Comparison of ENCODE assay signal across 14 mouse cellular contexts in genomic region chr8:88225358-88225757, GRCm38 (mm10). TPM values are rescaled to one million over a fixed set of nuclear protein-coding genes. Genes with fewer than 3 reads are reported as not detected.
DNase-seq lines count a peak whose midpoint lies in the region; ATAC-seq and TF ChIP-seq lines count a peak whose summit lies in the region.
"Had no signal": no experiment of that assay in that cellular context is flagged by ENCODE, and none has a peak within 500 bp of the region (broad histone marks: within the 10 kb centered on the region; RNA-seq: fewer than 3 reads in every experiment).

No protein-coding gene starts in this region.

- H3K9me3 ChIP-seq in embryonic facial prominence, embryonic 11.5 days (replicated peaks; ENCODE audit: control insufficient read depth, low read length), result no peaks in the 10 kb centered on the region
- no peaks in the 10 kb centered on the region for H3K9me3 ChIP-seq in hindbrain, embryonic 13.5 days
- no peaks in the 10 kb centered on the region for H3K9me3 ChIP-seq in midbrain, postnatal 0 days (ENCODE audit: low read length)

- TF ChIP-seq CTCF in midbrain, postnatal 0 days (IDR thresholded peaks at IDR 0.05), result no peak

- intact Hi-C loops in heart, postnatal 10 days (cut with DNase I), result no loop called here

- H3K27ac ChIP-seq in embryonic facial prominence, embryonic 11.5 days (replicated peaks; ENCODE audit: low read depth, low read length), result no peak overlapping the region
- H3K27ac ChIP-seq in hindbrain, embryonic 13.5 days, result peak overlapping the region; percentile 77
- no peak overlapping the region; the same call in 1 of the 2 replicates for H3K27ac ChIP-seq in midbrain, postnatal 0 days (ENCODE audit: low read depth, low read length)
- H3K27ac ChIP-seq: kidney, postnatal 0 days had no signal

- H3K4me3 ChIP-seq in embryonic facial prominence, embryonic 11.5 days (ENCODE audit: low read depth, low read length), result no peak overlapping the region
- H3K4me3 ChIP-seq in hindbrain, embryonic 13.5 days, result no peak overlapping the region
- H3K4me3 ChIP-seq in midbrain, postnatal 0 days (ENCODE audit: low read depth, low read length), result no peak overlapping the region

- peak; percentile 63 for DNase-seq in brain, adult 2 months (ENCODE audit: low read depth, low spot score)
- no peak for DNase-seq in embryonic facial prominence, embryonic 11.5 days (ENCODE audit: low spot score)
- DNase-seq in midbrain, postnatal 0 days (ENCODE audit: low spot score), result peak; percentile 21
- DNase-seq in yolk sac, embryonic 10.5 days (ENCODE audit: low spot score), result no peak
- DNase-seq in layer of hippocampus, adult 11-12 months (ENCODE audit: low spot score), result no peak
- no peak for DNase-seq in heart, postnatal 10 days
- no peak for DNase-seq in urinary bladder, adult 18-20 months (ENCODE audit: low spot score in 2 of 2)
- DNase-seq: gastrocnemius, postnatal 36 days; heart, postnatal 36 days; lung, embryonic 14.5 days; right cerebral cortex, postnatal 4 days had no signal

- H3K9ac ChIP-seq in embryonic facial prominence, embryonic 11.5 days (replicated peaks; ENCODE audit: low read length), result no peak overlapping the region
- peak overlapping the region; percentile 43; the same call in 1 of the 2 replicates for H3K9ac ChIP-seq in hindbrain, embryonic 13.5 days
- no peak overlapping the region for H3K9ac ChIP-seq in midbrain, postnatal 0 days (replicated peaks; ENCODE audit: low read length, poor library complexity, severe bottlenecking)
- H3K9ac ChIP-seq: lung, embryonic 14.5 days had no signal

- WGBS in embryonic facial prominence, embryonic 11.5 days, result 39% methylated on average over 5 of the region's 5 CpGs
- WGBS in hindbrain, embryonic 13.5 days, result 14% methylated on average over 5 of the region's 5 CpGs
- WGBS in midbrain, postnatal 0 days, result 29% methylated on average over 5 of the region's 5 CpGs

- no peak overlapping the region for H3K4me2 ChIP-seq in embryonic facial prominence, embryonic 11.5 days (ENCODE audit: low read depth, low read length)
- H3K4me2 ChIP-seq in hindbrain, embryonic 13.5 days, result no peak overlapping the region; the same call in 1 of the 2 replicates
- no peak overlapping the region for H3K4me2 ChIP-seq in midbrain, postnatal 0 days (ENCODE audit: low read depth, low read length, poor library complexity, severe bottlenecking)
- H3K4me2 ChIP-seq: lung, embryonic 14.5 days had no signal

- no peaks in the 10 kb centered on the region for H3K36me3 ChIP-seq in embryonic facial prominence, embryonic 11.5 days (replicated peaks; ENCODE audit: control insufficient read depth, insufficient read depth, low read depth, low read length)
- H3K36me3 ChIP-seq in hindbrain, embryonic 13.5 days, result no peaks in the 10 kb centered on the region
- H3K36me3 ChIP-seq in midbrain, postnatal 0 days (ENCODE audit: insufficient read depth, low read length), result no peaks in the 10 kb centered on the region

- H3K27me3 ChIP-seq in embryonic facial prominence, embryonic 11.5 days (ENCODE audit: control insufficient read depth, insufficient read depth, low read length), result no peaks in the 10 kb centered on the region
- H3K27me3 ChIP-seq in hindbrain, embryonic 13.5 days, result no peaks in the 10 kb centered on the region
- no peaks in the 10 kb centered on the region for H3K27me3 ChIP-seq in midbrain, postnatal 0 days (ENCODE audit: insufficient read depth, low read length)
- H3K27me3 ChIP-seq: CH12.LX had no signal

- ATAC-seq in embryonic facial prominence, embryonic 11.5 days (replicated peaks; ENCODE audit: insufficient number of reproducible peaks, low FRiP score, low TSS enrichment, low read depth), result peak; percentile 70
- peak; percentile 43; the same call in 1 of the 2 replicates for ATAC-seq in hindbrain, embryonic 13.5 days (ENCODE audit: low FRiP score)
- no peak for ATAC-seq in midbrain, postnatal 0 days (ENCODE audit: low FRiP score)

- H3K4me1 ChIP-seq in embryonic facial prominence, embryonic 11.5 days (ENCODE audit: control insufficient read depth, insufficient read depth, low read length), result no peaks in the 10 kb centered on the region; the same call in 1 of the 2 replicates
- H3K4me1 ChIP-seq in hindbrain, embryonic 13.5 days (replicated peaks), result peaks cover 41% of the 10 kb centered on the region
- H3K4me1 ChIP-seq in midbrain, postnatal 0 days (ENCODE audit: insufficient read depth, low read length), result peaks cover 5% of the 10 kb centered on the region; the same call in 1 of the 2 replicates

RNA-seq across cellular contexts. Expression of gene Tent4b, which starts 26.3 kb away (rescaled TPM):
- 10.0 and 12.0 TPM in 2 replicates for polyA plus RNA-seq in embryonic facial prominence, embryonic 11.5 days (2014; fragmentation: Nextera tagmentation; extraction: Ambion mirVana)
- polyA plus RNA-seq in hindbrain, embryonic 13.5 days (2015; fragmentation: Nextera tagmentation; extraction: Ambion mirVana), result 9.5 and 9.9 TPM in 2 replicates
- 34.9 and 36.9 TPM in 2 replicates for total RNA-seq in midbrain, postnatal 0 days (2014; rRNA removed)
- polyA plus RNA-seq in midbrain, postnatal 0 days (2015; fragmentation: Nextera tagmentation; extraction: Ambion mirVana), result 7.9 and 8.9 TPM in 2 replicates
- 10 to 100 TPM; 15.7 to 19.4 TPM for total RNA-seq in heart, postnatal 10 days (2021)

RNA-seq across cellular contexts. Expression of gene Adcy7, which starts 46.8 kb away (rescaled TPM):
- 2.1 and 2.4 TPM in 2 replicates for polyA plus RNA-seq in embryonic facial prominence, embryonic 11.5 days (2014; fragmentation: Nextera tagmentation; extraction: Ambion mirVana)
- polyA plus RNA-seq in hindbrain, embryonic 13.5 days (2015; fragmentation: Nextera tagmentation; extraction: Ambion mirVana), result 2.3 and 2.7 TPM in 2 replicates
- 21.4 and 23.3 TPM in 2 replicates for total RNA-seq in midbrain, postnatal 0 days (2014; rRNA removed)
- polyA plus RNA-seq in midbrain, postnatal 0 days (2015; fragmentation: Nextera tagmentation; extraction: Ambion mirVana), result 11.1 and 11.9 TPM in 2 replicates
- total RNA-seq in heart, postnatal 10 days (2021), result 10 to 100 TPM in 1 of 2 experiments, 1 to 10 TPM in 1; 8.5 to 10.5 TPM

Comparison
In these comparisons a context has a peak if more than half of its experiments do, and no peak if none do; other contexts are left out.
1. DNase-seq: peak in brain, adult 2 months (single experiment) and midbrain, postnatal 0 days (single experiment); none in embryonic facial prominence, embryonic 11.5 days (single experiment), yolk sac, embryonic 10.5 days (single experiment), layer of hippocampus, adult 11-12 months (single experiment), heart, postnatal 10 days (0 of 2) and urinary bladder, adult 18-20 months (0 of 2).